Mouse (Mus musculus): ENCODE results near the gene Cytl1. TPM values are rescaled to one million over a fixed set of nuclear protein-coding genes. Genes with fewer than 3 reads are reported as not detected.

Cytl1 gene
- total and polyA plus RNA-seq, 2 experiments from 2014 or later, result 1.1 TPM; not detected in 1

DNA sequence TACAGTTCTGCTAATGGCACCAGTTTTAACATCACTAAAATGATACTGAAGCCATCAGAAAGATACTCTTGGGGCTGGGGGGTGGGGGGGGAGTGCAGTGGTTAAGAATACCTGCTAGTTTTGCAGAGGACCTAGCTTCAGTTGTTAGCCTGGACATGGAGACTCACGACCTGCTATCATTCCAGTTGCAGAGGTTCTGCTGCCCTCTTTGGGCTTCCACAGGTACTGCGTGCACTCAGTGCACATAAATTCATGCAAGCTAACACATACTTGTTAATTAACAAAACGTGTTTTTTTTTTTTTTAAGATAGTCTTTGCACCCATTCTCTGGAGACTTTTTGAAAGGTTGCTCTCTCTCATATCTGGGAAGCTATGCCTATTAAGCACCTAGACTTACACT, 27.2 kb upstream of the Cytl1 start:
- peaks cover 7% of the 10 kb centered on the region; the same call in 1 of the 2 replicates for H3K9me3 ChIP-seq (ENCODE audit: low read length)
- ATAC-seq (ENCODE audit: low FRiP score) (no peak), DNase-seq (ENCODE audit: low spot score) (no peak)
- no peak overlapping the region for H3K4me3 ChIP-seq (ENCODE audit: low read depth, low read length)
- H3K9ac ChIP-seq (replicated peaks; ENCODE audit: low read length, poor library complexity, severe bottlenecking), result no peak overlapping the region
- no peaks in the 10 kb centered on the region for H3K36me3 ChIP-seq (ENCODE audit: insufficient read depth, low read length)
- H3K4me2 ChIP-seq (ENCODE audit: low read depth, low read length, poor library complexity, severe bottlenecking), result no peak overlapping the region
- no peaks in the 10 kb centered on the region for H3K27me3 ChIP-seq (ENCODE audit: insufficient read depth, low read length)
- TF ChIP-seq CTCF (IDR thresholded peaks at IDR 0.05), result peak; percentile 40
- 70% methylated on average over 3 of the region's 3 CpGs for WGBS
- H3K4me1 ChIP-seq (ENCODE audit: insufficient read depth, low read length), result no peaks in the 10 kb centered on the region
- no peak overlapping the region for H3K27ac ChIP-seq (ENCODE audit: low read depth, low read length)

DNA sequence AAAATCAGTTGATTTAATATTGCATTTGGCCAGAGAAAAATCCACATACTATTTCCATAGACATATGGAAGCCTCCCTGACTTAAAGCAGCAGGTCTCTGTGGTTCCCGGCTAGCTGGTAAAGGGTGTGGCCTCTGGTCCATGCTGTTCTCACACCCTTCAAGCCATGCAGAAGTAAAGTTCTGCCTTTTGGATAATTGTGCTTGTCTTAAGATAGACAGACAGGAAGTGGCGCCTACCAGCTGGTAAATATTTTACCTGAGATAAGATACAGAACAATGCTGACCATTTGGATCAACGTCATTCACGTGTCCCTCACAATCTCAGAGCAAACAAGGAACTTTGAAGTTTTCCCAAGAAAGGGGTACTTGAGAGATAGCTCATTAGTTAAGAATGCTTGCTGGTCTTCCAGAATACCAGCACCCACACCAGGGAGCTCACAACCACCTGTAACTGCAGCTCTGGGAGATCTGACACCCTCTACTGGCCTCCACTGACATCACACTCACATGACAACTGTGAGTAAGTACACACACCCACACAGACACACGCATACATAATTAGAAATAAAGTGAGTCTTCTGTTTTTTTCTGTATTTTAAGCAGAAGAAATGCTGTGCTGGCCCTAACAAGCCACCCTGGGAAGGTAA, 25.9 kb upstream of the Cytl1 start:
- Histone ChIP-seq H3K9me3 (ENCODE audit: low read length) (peaks cover 7% of the 10 kb centered on the region; the same call in 1 of the 2 replicates), H3K4me1 (ENCODE audit: insufficient read depth, low read length) (0 out of 2 replicates have a peak, but pooled peaks cover 6% of the 10 kb centered on the region), H3K4me3 (ENCODE audit: low read depth, low read length) (no peak overlapping the region), H3K4me2 (ENCODE audit: low read depth, low read length, poor library complexity, severe bottlenecking) (no peak overlapping the region), H3K36me3 (ENCODE audit: insufficient read depth, low read length) (no peaks in the 10 kb centered on the region), H3K27ac (ENCODE audit: low read depth, low read length) (no peak overlapping the region), H3K9ac (replicated peaks; ENCODE audit: low read length, poor library complexity, severe bottlenecking) (no peak overlapping the region), H3K27me3 (ENCODE audit: insufficient read depth, low read length) (no peaks in the 10 kb centered on the region)
- DNase-seq (ENCODE audit: low spot score), result no peak
- no peak for ATAC-seq (ENCODE audit: low FRiP score)
- no peak for TF ChIP-seq CTCF (IDR thresholded peaks at IDR 0.05)
- WGBS, result 86% methylated on average over 5 of the region's 5 CpGs

DNA sequence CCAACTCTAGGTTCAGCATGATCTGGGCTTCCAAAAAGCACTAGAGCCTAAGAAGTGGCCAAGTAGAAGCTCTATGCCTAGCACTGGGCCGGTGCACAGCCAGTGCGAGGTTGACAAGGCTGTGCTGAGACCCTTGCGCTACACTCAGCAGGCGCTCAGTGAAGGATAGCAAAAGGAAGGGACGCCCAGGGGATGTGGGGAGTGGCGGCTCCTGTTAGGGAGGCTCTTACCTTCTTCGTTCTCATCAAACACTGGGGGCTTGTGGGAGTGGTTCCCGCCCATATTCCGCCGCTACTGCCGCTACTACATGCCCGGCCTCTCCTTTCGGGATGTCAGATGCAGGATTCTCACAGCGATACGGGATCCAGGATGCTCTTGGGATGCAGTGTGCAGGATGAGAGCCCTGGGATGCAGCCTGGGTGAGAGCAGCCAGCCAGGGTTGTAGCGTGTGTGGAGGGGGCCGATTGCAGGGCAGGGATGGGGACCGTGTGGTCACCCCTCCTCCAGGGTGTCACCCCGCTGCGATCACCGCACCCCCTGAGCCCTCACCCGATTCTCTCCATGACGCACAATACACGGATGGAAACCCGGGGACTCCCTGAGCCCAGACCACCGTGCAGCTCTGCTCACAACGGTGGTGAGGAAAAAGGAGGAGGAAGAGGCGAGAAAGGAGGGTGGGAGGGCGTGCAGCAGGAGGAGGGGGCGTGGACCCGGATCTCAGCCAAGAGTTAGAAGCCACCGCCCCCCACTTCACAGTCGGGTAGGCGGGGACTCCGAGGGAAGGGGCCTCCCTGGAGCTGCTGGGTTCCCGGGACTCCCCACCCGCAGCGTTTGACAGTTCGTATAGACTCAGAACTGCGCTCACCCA, 18.6 kb upstream of the Cytl1 start, which contains the start of gene Stk32b:
Gene Stk32b, minus strand, starts transcription at position 667 of the 868 bp plus-strand sequence.
- H3K27me3 ChIP-seq (ENCODE audit: insufficient read depth, low read length), result peaks cover 4% of the 10 kb centered on the region
- H3K27ac ChIP-seq (ENCODE audit: low read depth, low read length), result peak within 1 kb of the TSS; percentile 55
- peak; percentile 76 for DNase-seq (ENCODE audit: low spot score)
- 0 out of 2 replicates have a peak, but pooled peaks cover 6% of the 10 kb centered on the region for H3K4me1 ChIP-seq (ENCODE audit: insufficient read depth, low read length)
- no peak for TF ChIP-seq CTCF (IDR thresholded peaks at IDR 0.05)
- no peaks in the 10 kb centered on the region for H3K36me3 ChIP-seq (ENCODE audit: insufficient read depth, low read length)
- H3K9me3 ChIP-seq (ENCODE audit: low read length), result no peaks in the 10 kb centered on the region
- peak within 1 kb of the TSS; percentile 74 for H3K9ac ChIP-seq (replicated peaks; ENCODE audit: low read length, poor library complexity, severe bottlenecking)
- H3K4me3 ChIP-seq (ENCODE audit: low read depth, low read length), result peak within 1 kb of the TSS; percentile 67
- H3K4me2 ChIP-seq (ENCODE audit: low read depth, low read length, poor library complexity, severe bottlenecking), result peak within 1 kb of the TSS; percentile 71
- peak; percentile 77 for ATAC-seq (ENCODE audit: low FRiP score)
- 1% methylated on average over 38 of the region's 40 CpGs for WGBS

DNA sequence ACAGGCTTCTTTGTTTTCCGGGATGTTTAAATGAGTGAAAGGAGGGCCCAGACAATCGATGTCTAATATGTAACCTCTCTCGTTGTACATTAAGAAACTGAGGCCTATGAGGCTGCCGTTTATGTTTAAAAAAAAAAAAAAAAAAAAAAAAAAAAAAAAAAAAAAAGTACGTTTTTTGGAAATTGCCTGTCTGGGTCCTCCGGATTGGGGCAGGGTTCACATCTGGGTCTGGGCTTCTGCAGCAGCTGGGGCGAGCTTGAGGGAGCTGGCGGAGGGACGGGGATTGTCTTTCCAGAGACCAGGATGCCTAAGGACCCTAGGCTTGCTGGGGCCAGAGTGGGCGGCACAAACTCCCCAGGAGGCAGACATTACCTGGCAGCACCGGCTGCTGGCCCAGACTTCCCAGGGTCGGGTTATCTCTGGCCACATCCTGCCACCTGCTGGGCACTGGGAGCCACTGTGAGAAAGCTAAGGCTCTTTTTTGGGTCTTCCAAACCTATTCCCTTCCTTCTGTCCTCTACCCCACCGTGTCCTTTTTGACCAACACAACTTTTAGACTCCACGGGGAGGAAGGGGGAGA, 17.8 kb upstream of the Cytl1 start:
- peak overlapping the region; percentile 67 for H3K4me3 ChIP-seq (ENCODE audit: low read depth, low read length)
- TF ChIP-seq CTCF (IDR thresholded peaks at IDR 0.05), result peak; percentile 89
- no peaks in the 10 kb centered on the region for H3K9me3 ChIP-seq (ENCODE audit: low read length)
- H3K36me3 ChIP-seq (ENCODE audit: insufficient read depth, low read length), result no peaks in the 10 kb centered on the region
- DNase-seq (ENCODE audit: low spot score) (peak; percentile 83), ATAC-seq (ENCODE audit: low FRiP score) (peak; percentile 70; the same call in 1 of the 2 replicates)
- peaks cover 4% of the 10 kb centered on the region for H3K27me3 ChIP-seq (ENCODE audit: insufficient read depth, low read length)
- H3K27ac ChIP-seq (ENCODE audit: low read depth, low read length), result peak overlapping the region; percentile 55; the same call in 1 of the 2 replicates
- H3K4me1 ChIP-seq (ENCODE audit: insufficient read depth, low read length), result 0 out of 2 replicates have a peak, but pooled peaks cover 6% of the 10 kb centered on the region
- peak overlapping the region; percentile 74 for H3K9ac ChIP-seq (replicated peaks; ENCODE audit: low read length, poor library complexity, severe bottlenecking)
- 2% methylated on average over 14 of the region's 14 CpGs for WGBS
- H3K4me2 ChIP-seq (ENCODE audit: low read depth, low read length, poor library complexity, severe bottlenecking), result peak overlapping the region; percentile 71

DNA sequence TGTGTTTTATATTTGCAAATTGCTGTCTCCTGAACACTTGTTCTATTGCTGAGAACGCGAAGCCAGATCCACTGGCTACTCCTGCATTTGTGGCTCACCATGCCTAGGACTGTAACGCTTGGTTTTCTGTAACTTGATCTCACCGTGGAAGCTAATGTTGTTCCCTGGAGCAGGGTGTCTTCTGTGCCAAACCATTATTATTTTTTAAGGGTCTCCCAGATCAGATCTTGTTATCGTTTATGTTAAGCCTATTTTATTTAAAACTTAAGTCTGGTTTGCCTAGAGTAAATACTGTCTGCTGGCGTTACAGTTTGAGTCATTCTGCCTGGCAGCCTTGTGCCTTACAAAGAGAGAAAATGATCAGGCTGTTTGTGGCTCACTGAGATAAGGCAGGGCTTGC, 14.6 kb upstream of the Cytl1 start:
- WGBS, result 21% methylated on average over 6 of the region's 6 CpGs
- Histone ChIP-seq H3K27me3 (ENCODE audit: insufficient read depth, low read length) (peaks cover 4% of the 10 kb centered on the region), H3K4me3 (ENCODE audit: low read depth, low read length) (no peak overlapping the region), H3K4me1 (ENCODE audit: insufficient read depth, low read length) (no peaks in the 10 kb centered on the region), H3K9me3 (ENCODE audit: low read length) (no peaks in the 10 kb centered on the region), H3K36me3 (ENCODE audit: insufficient read depth, low read length) (no peaks in the 10 kb centered on the region), H3K4me2 (ENCODE audit: low read depth, low read length, poor library complexity, severe bottlenecking) (no peak overlapping the region), H3K9ac (replicated peaks; ENCODE audit: low read length, poor library complexity, severe bottlenecking) (no peak overlapping the region), H3K27ac (ENCODE audit: low read depth, low read length) (no peak overlapping the region)
- TF ChIP-seq CTCF (IDR thresholded peaks at IDR 0.05), result no peak
- DNase-seq (ENCODE audit: low spot score), result no peak
- no peak for ATAC-seq (ENCODE audit: low FRiP score)
